Mouse (Mus musculus) small intestine, adult 2 months (tissue): ENCODE results near the gene Samsn1.

Source experiments
- CTCF ChIP-seq: fragments of 200-500 bp; IDR thresholded peaks from 2 replicates; pipeline ENCODE4 v1.5.1; 2012; ENCODE audit warnings: low read depth, mild to moderate bottlenecking, control low read depth, inconsistent platforms, low read length, moderate library complexity, mixed read lengths; ENCODE audit not compliant: insufficient replicate concordance, insufficient read length; ENCODE audit errors: extremely low read depth
- POLR2A ChIP-seq: fragments of 200-500 bp; IDR thresholded peaks from 2 replicates; pipeline ENCODE4 v1.6.1; 2012; ENCODE audit warnings: low read depth, mild to moderate bottlenecking, control low read depth, inconsistent platforms, low read length, moderate library complexity

DNA sequence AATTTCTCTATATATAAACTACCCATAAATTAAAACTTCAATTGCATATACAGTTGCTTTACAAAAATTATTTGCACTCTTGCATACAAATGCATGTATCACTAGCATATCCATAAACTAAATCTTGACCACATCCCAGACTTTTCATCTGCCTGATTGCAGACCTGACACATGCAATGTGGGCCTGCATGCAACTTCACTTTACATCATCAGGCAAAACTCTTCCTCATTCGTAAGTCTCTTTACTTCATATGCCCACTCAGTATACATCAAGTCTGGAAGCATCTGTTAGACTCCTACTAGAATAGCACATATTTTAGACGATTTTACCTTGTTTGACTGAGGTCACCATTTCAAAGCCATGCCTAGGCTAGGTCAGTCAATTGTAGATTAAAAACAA is 157.4 kb downstream of the Samsn1 start:
- TF ChIP-seq POLR2A (no peak), CTCF (no peak)
